Mouse (Mus musculus) inflammation-experienced regulatory T-cells (primary cell): ENCODE results near the gene Pcgf3. TPM values are rescaled to one million over a fixed set of nuclear protein-coding genes. Genes with fewer than 3 reads are reported as not detected.

Experiments
- polyA plus RNA-seq, 2 experiments: library from polyadenylated mRNA; unstranded; fragments of 100-300 nt; shearing (Covaris generic); gene quantifications; one replicate each; pipeline ENCODE4 v1.2.1; 2017

The Pcgf3 gene
- polyA plus RNA-seq: 10 to 100 TPM; 11.6 to 23.0 TPM

DNA sequence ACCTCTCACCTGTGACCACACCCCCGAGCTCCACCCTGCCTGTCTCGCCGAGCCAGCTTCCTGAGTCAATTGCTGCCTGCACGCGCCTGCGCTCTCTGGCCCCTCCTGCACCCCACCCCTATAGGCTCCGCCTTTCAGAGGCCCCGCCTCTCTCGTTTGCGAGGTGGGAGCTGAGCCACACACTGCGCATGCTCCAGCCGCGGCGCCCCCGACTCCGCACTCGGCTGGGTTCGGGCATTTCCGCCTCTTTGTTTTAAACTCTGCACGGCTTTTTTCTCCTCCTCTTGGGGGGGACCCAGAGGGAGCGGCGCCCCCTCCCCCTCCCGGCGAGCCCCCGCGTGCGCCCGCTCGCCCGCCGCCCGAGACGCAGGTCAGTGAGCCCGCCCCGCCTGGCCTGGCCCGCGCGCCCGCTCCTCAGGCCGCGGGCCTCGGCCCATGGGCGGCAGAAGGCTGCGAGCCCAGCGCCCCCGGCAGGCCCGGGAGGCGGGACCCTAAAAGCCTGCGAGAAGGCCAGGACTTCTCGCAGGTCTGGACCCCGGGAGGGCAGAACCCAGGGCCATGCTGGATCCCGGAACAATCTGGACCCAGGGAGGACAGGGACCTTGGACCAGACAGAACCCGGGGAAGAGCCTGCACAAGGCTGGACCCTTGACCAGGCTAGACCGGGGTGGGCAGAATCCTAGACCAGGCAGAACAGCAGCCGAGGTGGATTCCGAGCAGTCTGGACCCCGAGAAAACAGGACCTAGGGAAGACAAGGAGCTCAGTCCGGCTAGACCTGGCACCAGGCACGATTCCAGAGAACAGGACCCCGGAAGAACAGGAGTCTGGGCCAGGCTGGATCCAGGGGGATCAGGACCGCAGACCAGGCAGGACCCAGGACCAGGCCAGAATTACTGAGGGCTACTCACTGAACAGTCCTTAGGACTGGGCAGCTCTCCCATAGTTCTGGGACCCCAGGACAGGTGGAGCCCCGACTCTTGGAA is at the start of gene Pcgf3:
Gene Pcgf3 (plus strand): TSS at position 151 of the 984 bp plus-strand sequence.

DNA sequence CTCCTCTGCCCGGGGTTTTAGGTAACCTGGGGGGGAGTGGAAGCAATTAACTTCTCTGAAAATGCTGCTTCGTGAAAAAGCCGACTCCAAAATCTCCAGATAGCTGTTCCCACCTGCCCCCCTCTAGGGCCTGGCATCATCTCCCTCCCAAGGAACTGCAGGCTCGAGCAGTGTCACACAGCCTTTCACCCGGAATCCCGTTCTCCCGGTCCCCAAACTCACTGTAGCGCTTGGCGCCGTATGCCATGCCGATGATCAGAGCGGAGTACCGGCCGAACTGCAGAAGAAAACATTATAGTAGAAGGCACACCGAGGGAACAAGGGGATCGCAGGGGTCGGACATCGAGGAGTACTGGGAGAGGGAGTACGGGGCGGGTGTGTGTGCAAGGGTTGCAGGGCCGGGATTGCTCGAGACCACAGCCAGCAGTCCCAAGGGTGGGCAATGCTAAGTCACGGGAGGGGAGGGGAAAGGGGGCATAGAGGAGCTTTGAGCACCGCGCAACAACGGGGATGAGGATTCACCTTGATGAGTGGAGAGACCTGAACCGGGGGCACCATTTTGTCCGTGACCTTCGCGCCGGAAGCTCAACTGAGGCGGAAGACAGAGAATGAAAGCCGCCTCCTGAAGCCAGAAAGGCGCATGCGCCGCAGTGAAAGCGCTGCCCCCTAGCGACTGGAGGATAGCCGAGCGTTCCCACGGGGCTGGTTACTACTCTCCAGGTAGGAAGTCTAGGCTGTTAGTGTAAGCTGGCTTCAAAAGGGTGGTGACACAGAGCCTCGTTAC is 27.0 kb upstream of the Pcgf3 start, which contains the start of gene Atp5k:
Gene Atp5k (minus strand): TSS at position 645 of the 784 bp plus-strand sequence.

GRCm38 (mm10) chr5:108448785-108449668 is 12.0 kb upstream of the Pcgf3 start, which contains the start of gene Mfsd7a:
TSS of gene Mfsd7a (minus strand) at chr5:108448891.

GRCm38 (mm10) chr5:108549489-108550206 is 88.6 kb downstream of the Pcgf3 start, which contains the start of gene Cplx1:
TSS of gene Cplx1 (minus strand) at chr5:108550024.

Other genes starting within 250 kb of the Pcgf3 start
- 10 to 100 TPM; 55.2 to 60.3 TPM for gene Dr1, start 192.3 kb upstream of the Pcgf3 start, polyA plus RNA-seq
- gene Pigg, start 148.6 kb upstream of the Pcgf3 start, polyA plus RNA-seq: 1 to 10 TPM; 3.5 to 5.8 TPM
- gene Gm42517, start 93.3 kb upstream of the Pcgf3 start, polyA plus RNA-seq: not detected
- 1 to 10 TPM in 1 of 2 experiments, under 1 TPM in 1; 0.76 to 2.3 TPM for gene Pde6b, start 72.8 kb upstream of the Pcgf3 start, polyA plus RNA-seq
- 100 to 1,000 TPM; 124 to 148 TPM for gene Atp5k, start 26.8 kb upstream of the Pcgf3 start, polyA plus RNA-seq
- gene Mfsd7a, start 12.3 kb upstream of the Pcgf3 start, polyA plus RNA-seq: not detected
- not detected for gene Cplx1, start 88.8 kb downstream of the Pcgf3 start, polyA plus RNA-seq
- 100 to 1,000 TPM; 130 to 159 TPM for gene Gak, start 168.5 kb downstream of the Pcgf3 start, polyA plus RNA-seq
- 10 to 100 TPM; 37.3 to 38.5 TPM for gene Tmem175, start 168.5 kb downstream of the Pcgf3 start, polyA plus RNA-seq
- 10 to 100 TPM; 42.1 to 43.8 TPM for gene Idua, start 199.1 kb downstream of the Pcgf3 start, polyA plus RNA-seq
- 10 to 100 TPM; 18.4 to 21.3 TPM for gene Dgkq, start 208.4 kb downstream of the Pcgf3 start, polyA plus RNA-seq
- under 1 TPM; 0.08 to 0.17 TPM for gene Slc26a1, start 214.3 kb downstream of the Pcgf3 start, polyA plus RNA-seq
- 1 to 10 TPM; 2.1 to 6.7 TPM for gene Fgfrl1, start 231.2 kb downstream of the Pcgf3 start, polyA plus RNA-seq